8 mouse cellular contexts compared by ENCODE assay signal in genomic region chr13:99398149-99398701, GRCm38 (mm10). TPM values are rescaled to one million over a fixed set of nuclear protein-coding genes. Genes with fewer than 3 reads are reported as not detected.
DNase-seq lines count a peak whose midpoint lies in the region; ATAC-seq lines count a peak whose summit lies in the region.

No protein-coding gene starts in this region.

- H3K9me3 ChIP-seq in heart, embryonic 11.5 days (replicated peaks; ENCODE audit: control insufficient read depth, low read length) = no peaks in the 10 kb centered on the region
- H3K9me3 ChIP-seq in forebrain, embryonic 16.5 days (ENCODE audit: control insufficient read depth, low read length) = no peaks in the 10 kb centered on the region
- H3K9me3 ChIP-seq in limb, embryonic 10.5 days (replicated peaks) = no peaks in the 10 kb centered on the region
- H3K9me3 ChIP-seq in intestine, embryonic 15.5 days = no peaks in the 10 kb centered on the region

- H3K27me3 ChIP-seq in heart, embryonic 11.5 days (ENCODE audit: control insufficient read depth, insufficient read depth, low read length) = no peaks in the 10 kb centered on the region
- no peaks in the 10 kb centered on the region for H3K27me3 ChIP-seq in forebrain, embryonic 16.5 days (replicated peaks; ENCODE audit: control insufficient read depth, insufficient read depth, low read length)
- H3K27me3 ChIP-seq in limb, embryonic 10.5 days (ENCODE audit: low read depth, poor library complexity, severe bottlenecking) = no peaks in the 10 kb centered on the region
- H3K27me3 ChIP-seq in intestine, embryonic 15.5 days (replicated peaks) = no peaks in the 10 kb centered on the region

- H3K4me3 ChIP-seq in heart, embryonic 11.5 days (ENCODE audit: low read depth, low read length) = no peak overlapping the region
- no peak overlapping the region for H3K4me3 ChIP-seq in forebrain, embryonic 16.5 days (replicated peaks; ENCODE audit: low read length)
- H3K4me3 ChIP-seq in limb, embryonic 10.5 days = no peak overlapping the region
- H3K4me3 ChIP-seq in intestine, embryonic 15.5 days (replicated peaks) = no peak overlapping the region

- DNase-seq in heart, adult 11 months = peak; percentile 91
- DNase-seq in ZHBTc4 (ENCODE audit: low read depth, low spot score) = peak; percentile 29
- no peak for DNase-seq in limb, embryonic 10.5 days (ENCODE audit: low spot score)
- no peak for DNase-seq in layer of hippocampus, adult 9-10 months (ENCODE audit: low spot score)
- DNase-seq in neural tube, embryonic 10.5 days (ENCODE audit: extremely low spot score, low spot score) = no peak

- H3K9ac ChIP-seq in heart, embryonic 11.5 days (ENCODE audit: low read depth, low read length) = no peak overlapping the region
- no peak overlapping the region; the same call in 1 of the 2 replicates for H3K9ac ChIP-seq in forebrain, embryonic 16.5 days (replicated peaks; ENCODE audit: low read depth, low read length)
- H3K9ac ChIP-seq in intestine, embryonic 15.5 days = no peak overlapping the region

- no peak overlapping the region for H3K4me2 ChIP-seq in heart, embryonic 11.5 days
- no peak overlapping the region for H3K4me2 ChIP-seq in forebrain, embryonic 16.5 days (ENCODE audit: low read length)
- H3K4me2 ChIP-seq in intestine, embryonic 15.5 days (replicated peaks) = no peak overlapping the region

- no peak for ATAC-seq in heart, embryonic 11.5 days (replicated peaks; ENCODE audit: insufficient number of reproducible peaks, low FRiP score, low TSS enrichment)
- no peak for ATAC-seq in forebrain, embryonic 16.5 days
- ATAC-seq in intestine, embryonic 15.5 days = no peak

- H3K4me1 ChIP-seq in heart, embryonic 11.5 days (ENCODE audit: control insufficient read depth, insufficient read depth, low read length) = peaks cover 8% of the 10 kb centered on the region
- peaks cover 29% of the 10 kb centered on the region for H3K4me1 ChIP-seq in forebrain, embryonic 16.5 days (replicated peaks; ENCODE audit: control insufficient read depth, insufficient read depth, low read length)
- H3K4me1 ChIP-seq in limb, embryonic 10.5 days = peaks cover 17% of the 10 kb centered on the region
- no peaks in the 10 kb centered on the region for H3K4me1 ChIP-seq in intestine, embryonic 15.5 days (replicated peaks)

- no peak overlapping the region for H3K27ac ChIP-seq in heart, embryonic 11.5 days (ENCODE audit: low read depth, low read length)
- H3K27ac ChIP-seq in forebrain, embryonic 16.5 days (ENCODE audit: low read length) = 0 out of 2 replicates have a peak overlapping the region, but pooled peaks have one; percentile 10
- peak overlapping the region; percentile 57; the same call in 1 of the 2 replicates for H3K27ac ChIP-seq in limb, embryonic 10.5 days
- H3K27ac ChIP-seq in intestine, embryonic 15.5 days = no peak overlapping the region

- 87% methylated on average over 12 of the region's 12 CpGs for WGBS in heart, embryonic 11.5 days (ENCODE audit: insufficient replicate concordance)
- 81% methylated on average over 12 of the region's 12 CpGs for WGBS in forebrain, embryonic 16.5 days
- 94% methylated on average over 12 of the region's 12 CpGs for WGBS in limb, embryonic 10.5 days
- WGBS in intestine, embryonic 15.5 days = 86% methylated on average over 12 of the region's 12 CpGs

- H3K36me3 ChIP-seq in heart, embryonic 11.5 days (ENCODE audit: control insufficient read depth, insufficient read depth, low read length) = no peaks in the 10 kb centered on the region
- no peaks in the 10 kb centered on the region for H3K36me3 ChIP-seq in forebrain, embryonic 16.5 days (ENCODE audit: control insufficient read depth, insufficient read depth)
- peaks cover 47% of the 10 kb centered on the region for H3K36me3 ChIP-seq in limb, embryonic 10.5 days
- H3K36me3 ChIP-seq in intestine, embryonic 15.5 days = no peaks in the 10 kb centered on the region

RNA-seq across cellular contexts. Expression of gene Mrps27, which starts 53.6 kb away (rescaled TPM):
- 73.1 and 86.4 TPM in 2 replicates for polyA plus RNA-seq in heart, embryonic 11.5 days (2014; fragmentation: Nextera tagmentation; extraction: Ambion mirVana)
- 46.4 and 49.1 TPM in 2 replicates for polyA plus RNA-seq in forebrain, embryonic 16.5 days (2015; fragmentation: Nextera tagmentation; extraction: Ambion mirVana)
- 85.4 and 97.4 TPM in 2 replicates for polyA plus RNA-seq in limb, embryonic 10.5 days (2016; fragmentation: Nextera tagmentation; extraction: Ambion mirVana)
- polyA plus RNA-seq in intestine, embryonic 15.5 days (2015; fragmentation: Nextera tagmentation; extraction: Ambion mirVana) = 71.4 and 72.2 TPM in 2 replicates

RNA-seq across cellular contexts. Expression of gene Ptcd2, which starts 53.7 kb away (rescaled TPM):
- 57.0 and 59.6 TPM in 2 replicates for polyA plus RNA-seq in heart, embryonic 11.5 days (2014; fragmentation: Nextera tagmentation; extraction: Ambion mirVana)
- polyA plus RNA-seq in forebrain, embryonic 16.5 days (2015; fragmentation: Nextera tagmentation; extraction: Ambion mirVana) = 53.2 and 57.9 TPM in 2 replicates
- polyA plus RNA-seq in limb, embryonic 10.5 days (2016; fragmentation: Nextera tagmentation; extraction: Ambion mirVana) = 57.3 and 59.1 TPM in 2 replicates
- polyA plus RNA-seq in intestine, embryonic 15.5 days (2015; fragmentation: Nextera tagmentation; extraction: Ambion mirVana) = 54.8 and 62.3 TPM in 2 replicates

Comparison
In these comparisons a context has a peak if more than half of its experiments do, and no peak if none do; other contexts are left out.
1. DNase-seq: peak in heart, adult 11 months (single experiment) and ZHBTc4 (single experiment); none in limb, embryonic 10.5 days (single experiment), layer of hippocampus, adult 9-10 months (single experiment) and neural tube, embryonic 10.5 days (single experiment).
2. H3K27ac ChIP-seq: peak in forebrain, embryonic 16.5 days (single experiment) and limb, embryonic 10.5 days (single experiment); none in heart, embryonic 11.5 days (single experiment) and intestine, embryonic 15.5 days (single experiment).